ENCODE assay signal across 8 mouse cellular contexts in genomic region chr9:106148541-106149398, GRCm38 (mm10). TPM values are rescaled to one million over a fixed set of nuclear protein-coding genes. Genes with fewer than 3 reads are reported as not detected.
DNase-seq lines count a peak whose midpoint lies in the region; ATAC-seq and TF ChIP-seq lines count a peak whose summit lies in the region.

No protein-coding gene starts in this region.

- H3K27me3 ChIP-seq in embryonic facial prominence, embryonic 14.5 days (replicated peaks; ENCODE audit: control insufficient read depth, insufficient read depth, low read length), result peaks cover 45% of the 10 kb centered on the region
- peaks cover 66% of the 10 kb centered on the region for H3K27me3 ChIP-seq in limb, embryonic 13.5 days
- no peaks in the 10 kb centered on the region for H3K27me3 ChIP-seq in neural tube, embryonic 15.5 days (replicated peaks)

- peak overlapping the region; percentile 55 for H3K9ac ChIP-seq in embryonic facial prominence, embryonic 14.5 days (ENCODE audit: low read depth, low read length)
- peak overlapping the region; percentile 66 for H3K9ac ChIP-seq in limb, embryonic 13.5 days
- peak overlapping the region; percentile 93 for H3K9ac ChIP-seq in neural tube, embryonic 15.5 days (replicated peaks)

- H3K4me1 ChIP-seq in embryonic facial prominence, embryonic 14.5 days (ENCODE audit: control insufficient read depth, insufficient read depth, low read length), result no peaks in the 10 kb centered on the region
- peaks cover 20% of the 10 kb centered on the region for H3K4me1 ChIP-seq in limb, embryonic 13.5 days
- H3K4me1 ChIP-seq in neural tube, embryonic 15.5 days, result peaks cover 51% of the 10 kb centered on the region

- DNase-seq in kidney, postnatal 4 days, result peak; percentile 25 to 42
- no peak for DNase-seq in kidney, adult 9 months
- peak; percentile 33 for DNase-seq in embryonic facial prominence, embryonic 14.5 days (ENCODE audit: low spot score)
- no peak for DNase-seq in layer of hippocampus, postnatal 14 days (ENCODE audit: low spot score in 2 of 2)
- no peak for DNase-seq in frontal cortex, postnatal 25 days (ENCODE audit: low spot score in 2 of 2)
- no peak for DNase-seq in gastrocnemius, adult 2 months

- TF ChIP-seq CTCF in gastrocnemius, adult 2 months (IDR thresholded peaks at IDR 0.05), result no peak

- peak overlapping the region; percentile 43 for H3K4me3 ChIP-seq in embryonic facial prominence, embryonic 14.5 days (ENCODE audit: low read depth, low read length)
- peak overlapping the region; percentile 49 for H3K4me3 ChIP-seq in limb, embryonic 13.5 days
- H3K4me3 ChIP-seq in neural tube, embryonic 15.5 days (replicated peaks), result peak overlapping the region; percentile 80
- H3K4me3 ChIP-seq in gastrocnemius, adult 2 months, result no peak overlapping the region

- ATAC-seq in embryonic facial prominence, embryonic 14.5 days (ENCODE audit: low read depth), result peak; percentile 63
- ATAC-seq in limb, embryonic 13.5 days (ENCODE audit: low FRiP score, low read depth), result peak; percentile 68
- peak; percentile 82 for ATAC-seq in neural tube, embryonic 15.5 days (ENCODE audit: low FRiP score)

- peak overlapping the region; percentile 80 for H3K4me2 ChIP-seq in embryonic facial prominence, embryonic 14.5 days (ENCODE audit: low read depth, low read length)
- H3K4me2 ChIP-seq in limb, embryonic 13.5 days (replicated peaks), result peak overlapping the region; percentile 84
- H3K4me2 ChIP-seq in neural tube, embryonic 15.5 days, result peak overlapping the region; percentile 84

- WGBS in embryonic facial prominence, embryonic 14.5 days, result under 1% methylated on average over 26 of the region's 36 CpGs
- under 1% methylated on average over 35 of the region's 36 CpGs for WGBS in limb, embryonic 13.5 days
- WGBS in neural tube, embryonic 15.5 days, result 1% methylated on average over 36 of the region's 36 CpGs

- H3K9me3 ChIP-seq in embryonic facial prominence, embryonic 14.5 days (ENCODE audit: control insufficient read depth, low read length), result no peaks in the 10 kb centered on the region
- no peaks in the 10 kb centered on the region for H3K9me3 ChIP-seq in limb, embryonic 13.5 days
- H3K9me3 ChIP-seq in neural tube, embryonic 15.5 days (replicated peaks), result no peaks in the 10 kb centered on the region

- no peaks in the 10 kb centered on the region for H3K36me3 ChIP-seq in embryonic facial prominence, embryonic 14.5 days (ENCODE audit: control insufficient read depth, insufficient read depth, low read length)
- no peaks in the 10 kb centered on the region for H3K36me3 ChIP-seq in limb, embryonic 13.5 days
- H3K36me3 ChIP-seq in neural tube, embryonic 15.5 days, result peaks cover 18% of the 10 kb centered on the region

- intact Hi-C loops in gastrocnemius, adult 2 months (cut with DNase I), result no loop called here

- no peak overlapping the region for H3K27ac ChIP-seq in embryonic facial prominence, embryonic 14.5 days (replicated peaks; ENCODE audit: low read depth, low read length)
- no peak overlapping the region for H3K27ac ChIP-seq in limb, embryonic 13.5 days
- H3K27ac ChIP-seq in neural tube, embryonic 15.5 days (replicated peaks), result peak overlapping the region; percentile 94
- no peak overlapping the region for H3K27ac ChIP-seq in gastrocnemius, adult 2 months

RNA-seq across cellular contexts. Expression of gene Glyctk, which starts 9.2 kb away (rescaled TPM):
- 1.9 and 2.1 TPM in 2 replicates for polyA plus RNA-seq in embryonic facial prominence, embryonic 14.5 days (2014; fragmentation: Nextera tagmentation; extraction: Ambion mirVana)
- polyA plus RNA-seq in limb, embryonic 13.5 days (2015; fragmentation: Nextera tagmentation; extraction: Ambion mirVana), result 3.2 and 3.3 TPM in 2 replicates
- 2.3 and 2.7 TPM in 2 replicates for polyA plus RNA-seq in neural tube, embryonic 15.5 days (2015; fragmentation: Nextera tagmentation; extraction: Ambion mirVana)
- 1 to 10 TPM; 3.2 to 6.0 TPM for total RNA-seq in layer of hippocampus, postnatal 14 days (2021)
- total RNA-seq in gastrocnemius, adult 2 months (2021), result 1 to 10 TPM in 1 of 2 experiments, under 1 TPM in 1; 0.61 to 2.8 TPM

RNA-seq across cellular contexts. Expression of gene Wdr82, which starts 22.0 kb away (rescaled TPM):
- polyA plus RNA-seq in embryonic facial prominence, embryonic 14.5 days (2014; fragmentation: Nextera tagmentation; extraction: Ambion mirVana), result 25.5 and 27.9 TPM in 2 replicates
- 27.6 and 28.0 TPM in 2 replicates for polyA plus RNA-seq in limb, embryonic 13.5 days (2015; fragmentation: Nextera tagmentation; extraction: Ambion mirVana)
- polyA plus RNA-seq in neural tube, embryonic 15.5 days (2015; fragmentation: Nextera tagmentation; extraction: Ambion mirVana), result 28.6 and 32.1 TPM in 2 replicates
- total RNA-seq in layer of hippocampus, postnatal 14 days (2021), result 100 to 1,000 TPM; 138 to 146 TPM
- 10 to 100 TPM; 19.4 to 25.9 TPM for total RNA-seq in gastrocnemius, adult 2 months (2021)

RNA-seq across cellular contexts. Expression of gene Ppm1m, which starts 50.8 kb away (rescaled TPM):
- polyA plus RNA-seq in embryonic facial prominence, embryonic 14.5 days (2014; fragmentation: Nextera tagmentation; extraction: Ambion mirVana), result 41.3 and 42.7 TPM in 2 replicates
- 57.0 and 57.7 TPM in 2 replicates for polyA plus RNA-seq in limb, embryonic 13.5 days (2015; fragmentation: Nextera tagmentation; extraction: Ambion mirVana)
- 16.9 and 20.5 TPM in 2 replicates for polyA plus RNA-seq in neural tube, embryonic 15.5 days (2015; fragmentation: Nextera tagmentation; extraction: Ambion mirVana)
- total RNA-seq in layer of hippocampus, postnatal 14 days (2021), result 10 to 100 TPM; 15.4 to 15.8 TPM
- total RNA-seq in gastrocnemius, adult 2 months (2021), result 1 to 10 TPM; 2.1 to 5.2 TPM

RNA-seq across cellular contexts. Expression of gene Col6a4, which starts 52.2 kb away (rescaled TPM):
- polyA plus RNA-seq in embryonic facial prominence, embryonic 14.5 days (2014; fragmentation: Nextera tagmentation; extraction: Ambion mirVana), result 0.16 and 0.24 TPM in 2 replicates
- polyA plus RNA-seq in limb, embryonic 13.5 days (2015; fragmentation: Nextera tagmentation; extraction: Ambion mirVana), result 0.29 and 0.36 TPM in 2 replicates
- 1.2 and 3.5 TPM in 2 replicates for polyA plus RNA-seq in neural tube, embryonic 15.5 days (2015; fragmentation: Nextera tagmentation; extraction: Ambion mirVana)
- total RNA-seq in layer of hippocampus, postnatal 14 days (2021), result under 1 TPM; 0.69 to 0.98 TPM
- not detected for total RNA-seq in gastrocnemius, adult 2 months (2021)

RNA-seq across cellular contexts. Expression of gene Twf2, which starts 54.1 kb away (rescaled TPM):
- polyA plus RNA-seq in embryonic facial prominence, embryonic 14.5 days (2014; fragmentation: Nextera tagmentation; extraction: Ambion mirVana), result 65.1 and 65.4 TPM in 2 replicates
- 59.1 and 63.6 TPM in 2 replicates for polyA plus RNA-seq in limb, embryonic 13.5 days (2015; fragmentation: Nextera tagmentation; extraction: Ambion mirVana)
- 48.1 and 58.2 TPM in 2 replicates for polyA plus RNA-seq in neural tube, embryonic 15.5 days (2015; fragmentation: Nextera tagmentation; extraction: Ambion mirVana)
- 10 to 100 TPM; 49.2 to 49.7 TPM for total RNA-seq in layer of hippocampus, postnatal 14 days (2021)
- total RNA-seq in gastrocnemius, adult 2 months (2021), result 100 to 1,000 TPM; 127 to 210 TPM

Comparison
In these comparisons a context has a peak if more than half of its experiments do, and no peak if none do; other contexts are left out.
1. DNase-seq: peak in kidney, postnatal 4 days (2 of 2) and embryonic facial prominence, embryonic 14.5 days (single experiment); none in kidney, adult 9 months (single experiment), layer of hippocampus, postnatal 14 days (0 of 2), frontal cortex, postnatal 25 days (0 of 2) and gastrocnemius, adult 2 months (single experiment).
2. Peak in every context shown above with its lines, with median percentiles within 50 percentile points of each other: ATAC-seq, H3K4me2 ChIP-seq and H3K9ac ChIP-seq.